Mouse (Mus musculus) G1E (cell line): Measurements from ENCODE around the gene Ccdc103.

Experiments
- CTCF ChIP-seq: IDR thresholded peaks from 2 replicates; pipeline ENCODE4 v1.5.1; 2012; ENCODE audit warnings: low read depth, low read length, inconsistent platforms, mixed read lengths
- GATA1 ChIP-seq: IDR thresholded peaks from 2 replicates; pipeline ENCODE4 v1.6.1; 2012; ENCODE audit warnings: borderline replicate concordance, low read length, inconsistent platforms, mixed read lengths
- POLR2AphosphoS5 ChIP-seq: IDR thresholded peaks from 2 replicates; pipeline ENCODE4 v1.6.1; 2012; ENCODE audit warnings: low read depth, low read length, inconsistent platforms; ENCODE audit not compliant: insufficient replicate concordance
- TAL1 ChIP-seq: conservative IDR thresholded peaks from 2 replicates; pipeline ENCODE4 v1.6.1; 2012; ENCODE audit warnings: low read depth, low read length, inconsistent platforms, mixed read lengths

- TF ChIP-seq CTCF (no peak), TAL1 (no peak), GATA1 (no peak), POLR2AphosphoS5 (no peak)
Measured at GRCm38 (mm10) chr11:102894716-102895115, 13.7 kb downstream of the Ccdc103 start.
